Mouse (Mus musculus): ENCODE results near the gene Cops2.
A peak's percentile ranks its signal among the peaks of the same experiment; 100 is the strongest.

- TF ChIP-seq GATA1 (IDR thresholded peaks at IDR 0.05; ENCODE audit: low read length) (0 out of 2 replicates have a peak, but pooled peaks have one; percentile 25), TAL1 (IDR thresholded peaks at IDR 0.05; ENCODE audit: low read length) (no peak)
Observed at GRCm38 (mm10) chr2:125864551-125864950, 5.6 kb upstream of the Cops2 start.
